Mouse (Mus musculus): ENCODE results near the gene Dmd. TPM values are rescaled to one million over a fixed set of nuclear protein-coding genes. Genes with fewer than 3 reads are reported as not detected.

Dmd gene
- polyA plus RNA-seq, 1 experiment, result 25.5 TPM

DNA sequence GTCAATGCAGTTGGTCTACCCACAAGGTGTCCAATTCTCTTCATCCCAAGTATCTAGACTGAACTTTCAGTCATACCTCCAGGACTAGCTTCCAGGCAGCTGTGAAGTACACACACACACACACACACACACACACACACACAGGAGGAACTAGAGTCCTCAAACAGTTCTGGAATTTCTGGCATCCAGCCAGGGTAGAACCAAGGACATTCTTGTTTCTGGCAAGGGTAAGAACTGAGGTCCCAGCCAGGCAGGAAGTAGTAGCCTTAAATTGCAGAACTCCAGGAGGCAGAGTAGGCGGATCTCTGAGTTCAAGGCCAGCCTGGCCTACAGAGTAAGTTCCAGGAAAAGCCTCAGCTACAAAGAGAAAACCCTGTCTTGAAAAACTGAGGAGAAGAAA, 2128.2 kb downstream of the Dmd start:
- H3K27ac ChIP-seq (ENCODE audit: insufficient read depth, low read length), result no peak overlapping the region
- WGBS, result 58% methylated on average over 1 of the region's 1 CpGs
- no peak for DNase-seq
- no peaks in the 10 kb centered on the region for H3K27me3 ChIP-seq (ENCODE audit: control insufficient read depth, insufficient read depth, low read length)
- no peak overlapping the region for H3K4me3 ChIP-seq (replicated peaks; ENCODE audit: insufficient read depth, low read depth, low read length)
- no peak for TF ChIP-seq POLR2A (IDR thresholded peaks at IDR 0.05; ENCODE audit: borderline replicate concordance, insufficient read depth, low read length)
- no peak for TF ChIP-seq CTCF (IDR thresholded peaks at IDR 0.05; ENCODE audit: borderline replicate concordance, insufficient read depth, low read depth, low read length)
- no peaks in the 10 kb centered on the region; the same call in 1 of the 2 replicates for H3K4me1 ChIP-seq (ENCODE audit: control insufficient read depth, insufficient read depth, low read length)

DNA sequence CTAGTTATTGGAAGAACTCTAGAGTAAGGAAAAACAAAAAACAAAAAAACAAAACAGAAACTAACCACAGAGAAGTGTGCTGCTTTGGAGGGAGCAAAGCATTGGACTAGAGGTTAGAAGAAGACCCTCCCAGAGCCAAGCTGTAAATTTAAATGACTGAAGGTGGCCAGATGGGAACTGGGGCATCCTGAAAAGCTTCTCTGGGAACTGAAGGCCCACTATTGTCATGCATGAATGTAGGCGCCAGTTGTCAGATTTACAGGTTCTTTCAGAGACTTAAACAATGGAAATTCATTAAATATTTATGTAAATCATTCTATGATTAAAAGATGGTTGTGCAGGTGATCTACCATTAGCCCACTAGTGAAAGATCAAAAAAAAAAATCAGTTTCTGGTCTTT, 2128.9 kb downstream of the Dmd start:
- Histone ChIP-seq H3K27ac (ENCODE audit: insufficient read depth, low read length) (no peak overlapping the region), H3K4me1 (ENCODE audit: control insufficient read depth, insufficient read depth, low read length) (no peaks in the 10 kb centered on the region; the same call in 1 of the 2 replicates), H3K4me3 (replicated peaks; ENCODE audit: insufficient read depth, low read depth, low read length) (no peak overlapping the region), H3K27me3 (ENCODE audit: control insufficient read depth, insufficient read depth, low read length) (no peaks in the 10 kb centered on the region)
- TF ChIP-seq CTCF (IDR thresholded peaks at IDR 0.05; ENCODE audit: borderline replicate concordance, insufficient read depth, low read depth, low read length), result no peak
- no peak for TF ChIP-seq POLR2A (IDR thresholded peaks at IDR 0.05; ENCODE audit: borderline replicate concordance, insufficient read depth, low read length)
- WGBS, result 90% methylated on average over 1 of the region's 1 CpGs
- DNase-seq, result no peak

DNA sequence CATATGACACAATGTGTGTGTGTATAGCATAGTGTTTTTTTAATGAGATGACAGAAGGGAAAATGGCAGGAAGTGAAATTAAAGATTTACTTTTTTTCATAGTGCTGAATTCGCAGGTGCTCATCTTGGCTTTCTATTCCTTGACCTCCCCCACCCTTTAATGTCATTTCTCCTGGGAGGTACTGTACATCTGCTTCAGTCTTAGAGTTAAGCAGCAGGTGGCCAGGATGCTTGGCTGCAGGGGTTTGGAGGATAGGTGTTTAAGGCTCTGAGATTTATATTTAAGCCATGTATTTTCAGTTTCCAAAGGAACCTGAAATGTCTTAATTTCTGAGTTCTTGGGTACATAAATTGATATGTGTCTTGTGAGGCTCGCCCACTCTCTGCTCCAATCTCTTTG, 2130.5 kb downstream of the Dmd start:
- no peak for DNase-seq
- Histone ChIP-seq H3K4me1 (ENCODE audit: control insufficient read depth, insufficient read depth, low read length) (no peaks in the 10 kb centered on the region; the same call in 1 of the 2 replicates), H3K27me3 (ENCODE audit: control insufficient read depth, insufficient read depth, low read length) (no peaks in the 10 kb centered on the region), H3K27ac (ENCODE audit: insufficient read depth, low read length) (no peak overlapping the region), H3K4me3 (replicated peaks; ENCODE audit: insufficient read depth, low read depth, low read length) (no peak overlapping the region)
- TF ChIP-seq CTCF (IDR thresholded peaks at IDR 0.05; ENCODE audit: borderline replicate concordance, insufficient read depth, low read depth, low read length) (no peak), POLR2A (IDR thresholded peaks at IDR 0.05; ENCODE audit: borderline replicate concordance, insufficient read depth, low read length) (no peak)
- 59% methylated on average over 2 of the region's 2 CpGs for WGBS

DNA sequence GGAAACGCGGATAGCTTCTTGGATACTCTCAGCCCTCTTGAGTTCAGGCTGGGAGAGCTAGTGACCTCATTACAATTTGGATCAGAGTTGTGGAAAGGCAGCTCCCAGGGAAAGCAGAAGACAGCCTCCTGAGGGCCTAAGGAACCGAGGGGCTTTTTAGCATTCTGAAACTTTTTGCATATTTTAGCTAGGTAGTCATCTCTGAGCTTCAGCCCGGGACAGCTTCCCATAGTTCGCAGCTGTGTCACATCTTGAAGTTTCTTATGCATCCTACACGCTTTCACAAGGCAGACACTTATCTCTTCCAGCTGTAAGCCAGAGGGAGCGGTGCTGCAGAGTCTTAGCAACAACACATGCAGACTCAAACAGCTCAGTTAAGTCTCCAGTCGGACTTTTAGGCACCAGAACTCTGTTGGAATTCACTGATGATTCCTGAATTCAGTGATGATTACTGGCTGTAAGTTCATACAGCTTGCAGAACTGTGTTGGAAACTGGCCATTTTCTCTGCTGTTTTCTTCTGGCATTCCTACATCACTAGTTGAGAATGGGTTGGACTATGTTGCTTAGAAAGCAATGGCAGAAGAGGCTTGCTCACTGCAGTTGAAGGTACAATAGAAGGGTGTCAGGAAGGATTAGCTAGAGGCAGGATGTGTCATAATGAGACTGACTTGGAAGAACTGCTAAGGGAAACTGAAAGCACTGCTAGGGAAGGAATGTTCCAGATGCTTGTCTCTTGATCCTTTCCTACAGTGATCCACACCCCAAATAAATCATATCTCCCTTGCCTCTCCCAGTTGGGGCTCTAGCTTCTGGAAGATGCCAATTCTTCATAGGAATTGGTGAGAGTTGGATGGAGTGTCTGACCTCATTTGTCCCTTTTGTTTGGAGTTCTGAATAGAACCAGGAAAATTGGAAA, 2135.8 kb downstream of the Dmd start:
- Histone ChIP-seq H3K4me3 (replicated peaks; ENCODE audit: insufficient read depth, low read depth, low read length) (no peak overlapping the region), H3K27ac (ENCODE audit: insufficient read depth, low read length) (0 out of 2 replicates have a peak overlapping the region, but pooled peaks have one; percentile 21), H3K27me3 (ENCODE audit: control insufficient read depth, insufficient read depth, low read length) (no peaks in the 10 kb centered on the region), H3K4me1 (ENCODE audit: control insufficient read depth, insufficient read depth, low read length) (no peaks in the 10 kb centered on the region)
- no peak for TF ChIP-seq CTCF (IDR thresholded peaks at IDR 0.05; ENCODE audit: borderline replicate concordance, insufficient read depth, low read depth, low read length)
- no peak for TF ChIP-seq POLR2A (IDR thresholded peaks at IDR 0.05; ENCODE audit: borderline replicate concordance, insufficient read depth, low read length)
- DNase-seq, result peak in 1 of 2 experiments; percentile 8
- 71% methylated on average over 8 of the region's 8 CpGs for WGBS

DNA sequence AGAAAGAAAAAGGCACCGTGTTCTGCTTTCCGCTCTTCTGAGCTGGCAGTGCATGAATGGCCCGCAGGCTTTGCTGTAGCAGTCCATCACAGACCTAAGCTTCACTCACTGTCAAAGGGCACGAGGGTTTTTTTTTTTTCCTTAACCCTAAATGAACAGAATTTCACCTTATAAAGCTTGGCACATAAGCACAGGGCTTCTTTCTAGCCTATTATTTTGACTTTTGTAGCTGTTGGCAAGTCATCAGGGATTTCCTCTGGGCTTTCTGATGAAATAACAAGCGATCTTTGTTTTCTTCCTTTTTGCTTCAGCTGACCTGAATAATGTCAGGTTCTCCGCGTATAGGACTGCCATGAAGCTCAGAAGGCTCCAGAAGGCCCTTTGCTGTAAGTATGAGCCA, 2140.8 kb downstream of the Dmd start:
- 29% methylated on average over 7 of the region's 7 CpGs for WGBS
- H3K27ac ChIP-seq (ENCODE audit: insufficient read depth, low read length), result no peak overlapping the region
- H3K4me1 ChIP-seq (ENCODE audit: control insufficient read depth, insufficient read depth, low read length), result no peaks in the 10 kb centered on the region
- no peaks in the 10 kb centered on the region for H3K27me3 ChIP-seq (ENCODE audit: control insufficient read depth, insufficient read depth, low read length)
- DNase-seq, result no peak
- H3K4me3 ChIP-seq (replicated peaks; ENCODE audit: insufficient read depth, low read depth, low read length), result no peak overlapping the region
- TF ChIP-seq POLR2A (IDR thresholded peaks at IDR 0.05; ENCODE audit: borderline replicate concordance, insufficient read depth, low read length) (no peak), CTCF (IDR thresholded peaks at IDR 0.05; ENCODE audit: borderline replicate concordance, insufficient read depth, low read depth, low read length) (no peak)

DNA sequence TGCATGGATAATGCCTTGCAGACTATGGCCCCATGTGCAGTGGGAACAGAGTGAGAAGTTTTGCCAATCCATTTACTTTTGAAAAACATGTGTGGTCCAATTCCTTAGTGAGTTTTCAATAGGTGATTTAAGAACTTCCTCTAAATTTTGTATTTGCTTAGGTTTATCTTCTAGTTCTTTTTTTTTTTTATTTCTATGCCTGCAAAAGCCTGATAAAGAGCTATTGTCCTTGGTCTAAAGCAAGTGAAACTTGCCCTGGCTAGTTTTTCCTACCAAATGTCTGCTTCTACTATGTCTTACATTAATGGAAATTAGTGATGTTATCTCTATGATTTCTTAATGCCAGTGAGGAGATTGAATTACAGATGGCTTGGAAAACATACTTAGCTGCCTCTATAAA, 2144.7 kb downstream of the Dmd start:
- no peak overlapping the region for H3K27ac ChIP-seq (ENCODE audit: insufficient read depth, low read length)
- H3K4me1 ChIP-seq (ENCODE audit: control insufficient read depth, insufficient read depth, low read length), result no peaks in the 10 kb centered on the region
- TF ChIP-seq POLR2A (IDR thresholded peaks at IDR 0.05; ENCODE audit: borderline replicate concordance, insufficient read depth, low read length) (no peak), CTCF (IDR thresholded peaks at IDR 0.05; ENCODE audit: borderline replicate concordance, insufficient read depth, low read depth, low read length) (no peak)
- DNase-seq, result no peak
- H3K27me3 ChIP-seq (ENCODE audit: control insufficient read depth, insufficient read depth, low read length), result no peaks in the 10 kb centered on the region
- no peak overlapping the region for H3K4me3 ChIP-seq (replicated peaks; ENCODE audit: insufficient read depth, low read depth, low read length)

DNA sequence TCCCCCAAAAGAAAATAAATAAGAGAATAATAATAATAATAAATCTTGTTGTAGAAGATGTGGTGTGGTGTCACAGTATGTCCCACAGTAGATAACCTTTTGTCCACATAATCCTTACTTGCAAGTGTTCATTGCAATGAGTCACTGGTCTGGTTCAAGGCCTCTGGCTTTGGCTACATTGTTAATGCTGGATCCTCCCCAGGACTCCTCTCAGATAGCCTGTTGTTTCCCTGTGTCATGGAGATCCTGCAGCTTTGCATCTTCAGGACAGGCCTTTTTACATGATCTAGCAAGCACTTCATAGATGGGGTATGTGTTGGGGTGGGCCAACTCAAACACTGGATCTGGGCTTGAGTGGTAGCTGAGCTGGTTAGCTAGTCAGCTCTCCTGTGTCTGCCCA, 2150.0 kb downstream of the Dmd start:
- Histone ChIP-seq H3K27me3 (ENCODE audit: control insufficient read depth, insufficient read depth, low read length) (no peaks in the 10 kb centered on the region), H3K4me3 (replicated peaks; ENCODE audit: insufficient read depth, low read depth, low read length) (no peak overlapping the region), H3K27ac (ENCODE audit: insufficient read depth, low read length) (no peak overlapping the region), H3K4me1 (ENCODE audit: control insufficient read depth, insufficient read depth, low read length) (no peaks in the 10 kb centered on the region)
- TF ChIP-seq POLR2A (IDR thresholded peaks at IDR 0.05; ENCODE audit: borderline replicate concordance, insufficient read depth, low read length) (no peak), CTCF (IDR thresholded peaks at IDR 0.05; ENCODE audit: borderline replicate concordance, insufficient read depth, low read depth, low read length) (no peak)
- DNase-seq, result no peak

DNA sequence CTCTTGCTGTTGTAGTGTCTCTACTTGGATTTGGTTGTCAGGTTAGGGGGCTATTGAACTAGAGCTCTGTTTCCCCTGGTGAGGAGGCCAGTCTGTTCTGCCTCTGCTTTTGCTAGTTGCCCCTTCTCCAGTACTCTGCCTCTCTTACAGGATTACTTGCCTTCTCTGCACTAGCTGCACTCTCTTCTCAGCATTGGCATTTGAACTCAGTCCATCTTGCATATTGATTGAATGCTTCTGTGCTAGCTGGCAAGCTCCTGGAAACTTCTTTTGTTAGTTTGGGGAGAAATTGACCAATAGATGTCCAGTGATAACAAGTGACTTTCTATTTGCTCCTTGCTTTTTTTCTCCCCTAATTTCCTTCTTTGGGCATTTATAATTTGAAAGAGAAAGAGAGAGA, 2163.7 kb downstream of the Dmd start:
- TF ChIP-seq CTCF (IDR thresholded peaks at IDR 0.05; ENCODE audit: borderline replicate concordance, insufficient read depth, low read depth, low read length) (no peak), POLR2A (IDR thresholded peaks at IDR 0.05; ENCODE audit: borderline replicate concordance, insufficient read depth, low read length) (no peak)
- Histone ChIP-seq H3K27ac (ENCODE audit: insufficient read depth, low read length) (no peak overlapping the region), H3K4me3 (replicated peaks; ENCODE audit: insufficient read depth, low read depth, low read length) (no peak overlapping the region), H3K27me3 (ENCODE audit: control insufficient read depth, insufficient read depth, low read length) (no peaks in the 10 kb centered on the region), H3K4me1 (ENCODE audit: control insufficient read depth, insufficient read depth, low read length) (no peaks in the 10 kb centered on the region)
- DNase-seq, result peak in 1 of 2 experiments; percentile 4

Data from cerebellum, adult 2 months (tissue).